Mouse (Mus musculus): ENCODE results near the gene Erich3.

GRCm38 (mm10) chr3:154787611-154788010 lies 124.0 kb downstream of the Erich3 start:
- TF ChIP-seq CTCF (IDR thresholded peaks at IDR 0.05; ENCODE audit: low read depth) (no peak), EP300 (IDR thresholded peaks at IDR 0.05; ENCODE audit: low read depth) (no peak)

All from heart, postnatal 0 days (tissue).